Mouse (Mus musculus): ENCODE results near the gene Psen1.

DNA sequence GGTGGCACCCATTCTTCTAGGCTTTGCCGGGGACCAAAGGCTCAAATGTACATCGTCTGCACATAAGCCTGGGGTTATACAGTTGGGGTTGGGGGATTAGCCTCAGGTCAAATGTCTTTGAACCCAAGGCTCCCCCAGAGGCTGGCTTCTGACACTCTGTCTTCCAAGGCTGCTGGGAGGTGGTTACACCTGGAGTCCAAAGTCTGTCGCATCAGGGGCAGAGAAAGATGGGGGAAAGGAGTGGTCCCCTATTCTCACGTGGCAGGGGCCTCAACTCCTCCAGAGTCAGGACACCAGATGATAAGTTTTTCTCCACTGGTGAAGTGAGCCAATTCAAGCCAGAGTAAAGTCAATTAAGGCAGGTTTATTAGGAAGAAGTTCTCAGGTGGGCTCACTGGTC, 10.7 kb downstream of the Psen1 start:
- TF ChIP-seq CTCF (IDR thresholded peaks at IDR 0.05; ENCODE audit: low read depth) (no peak), EP300 (IDR thresholded peaks at IDR 0.05; ENCODE audit: low read depth) (no peak)

Measured in heart, postnatal 0 days (tissue).